Mouse (Mus musculus): ENCODE data around the gene Stac.
A peak's percentile ranks its signal among the peaks of the same experiment; 100 is the strongest.

Gene Stac

DNA sequence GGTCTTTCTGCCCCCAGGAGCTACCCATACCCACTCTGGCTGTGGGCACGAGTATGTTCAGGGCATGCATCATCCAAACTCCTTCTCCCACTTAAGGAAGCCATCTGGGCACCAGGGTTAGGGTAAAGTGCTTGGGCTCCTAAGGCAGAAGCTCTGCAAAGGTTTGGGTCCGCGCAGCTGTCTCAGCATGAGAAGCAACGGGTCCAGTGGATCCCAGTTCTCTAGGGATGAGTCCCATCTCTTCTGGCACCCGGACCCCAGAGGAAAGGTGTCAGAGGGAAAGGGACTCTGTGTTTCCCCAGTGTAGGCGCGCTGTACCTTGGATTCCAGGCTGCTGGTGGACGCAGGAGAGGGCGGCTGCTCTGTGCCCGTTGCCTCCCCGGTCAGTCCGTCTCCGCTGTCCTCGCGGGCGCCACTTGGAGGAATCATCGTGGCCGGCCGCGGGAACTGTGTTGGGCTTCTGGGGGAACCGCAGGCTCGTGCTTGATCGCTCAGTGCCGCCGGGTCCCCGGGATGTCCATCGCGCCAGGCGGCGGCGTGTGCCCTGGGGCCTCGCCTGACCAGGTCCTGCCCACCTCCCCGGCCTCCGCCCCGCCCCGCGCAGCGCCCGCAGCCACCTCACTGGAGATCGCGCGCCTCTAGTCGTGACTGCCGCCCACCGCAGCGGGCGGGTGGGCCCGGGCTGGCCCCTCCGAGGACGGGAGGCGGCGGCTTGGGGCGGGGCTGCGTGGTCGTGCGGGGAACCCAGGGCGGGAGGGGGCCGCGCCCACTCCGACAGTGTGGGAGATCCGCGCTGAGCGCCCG is at the start of gene Stac:
TSS of gene Stac (minus strand) at position 669 of the 804 bp plus-strand sequence.
- DNase-seq = no peak

GRCm38 (mm10) chr9:111739431-111740245 is 49.5 kb upstream of the Stac start:
- no peak for DNase-seq

GRCm38 (mm10) chr9:111739026-111739425 is 48.9 kb upstream of the Stac start:
- no peak for DNase-seq

- DNase-seq = no peak
Measured at GRCm38 (mm10) chr9:111737796-111738195, 47.6 kb upstream of the Stac start.

GRCm38 (mm10) chr9:111735931-111736330 is 45.8 kb upstream of the Stac start:
- no peak for DNase-seq

DNA sequence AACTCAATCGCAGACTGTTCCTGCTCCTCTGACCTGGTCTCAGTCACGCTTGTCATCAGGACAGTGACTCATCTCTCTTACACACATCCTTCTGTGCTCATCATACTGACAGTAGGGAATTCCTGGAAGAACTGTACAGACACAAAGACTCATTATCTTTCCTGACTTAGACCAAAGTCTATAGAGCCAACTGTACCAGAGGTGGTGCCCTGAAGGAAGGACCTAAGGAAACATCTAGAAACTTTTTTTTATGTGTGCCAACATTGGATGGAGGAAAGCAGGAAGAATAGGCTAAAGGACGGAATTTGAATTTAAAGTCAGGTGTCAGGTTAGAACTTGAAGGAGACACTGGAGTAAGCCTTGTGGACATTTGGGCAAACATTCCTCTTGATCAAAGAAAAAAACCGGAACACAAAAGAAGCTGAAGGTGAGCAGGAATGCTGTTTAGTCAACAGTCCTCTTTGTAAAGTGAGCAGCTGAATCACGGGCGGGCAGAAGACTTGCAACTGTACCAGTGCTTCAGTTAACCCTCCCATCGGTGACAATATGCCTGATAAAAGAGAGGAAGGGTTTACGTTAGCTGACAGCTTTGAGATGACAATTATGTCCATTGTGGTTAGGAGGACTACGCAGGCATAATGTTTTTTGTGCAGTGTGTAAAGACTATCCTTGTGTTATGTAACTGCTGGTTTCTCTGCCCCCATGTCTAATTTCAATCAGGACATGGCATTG is 42.0 kb upstream of the Stac start:
- DNase-seq = no peak

DNA sequence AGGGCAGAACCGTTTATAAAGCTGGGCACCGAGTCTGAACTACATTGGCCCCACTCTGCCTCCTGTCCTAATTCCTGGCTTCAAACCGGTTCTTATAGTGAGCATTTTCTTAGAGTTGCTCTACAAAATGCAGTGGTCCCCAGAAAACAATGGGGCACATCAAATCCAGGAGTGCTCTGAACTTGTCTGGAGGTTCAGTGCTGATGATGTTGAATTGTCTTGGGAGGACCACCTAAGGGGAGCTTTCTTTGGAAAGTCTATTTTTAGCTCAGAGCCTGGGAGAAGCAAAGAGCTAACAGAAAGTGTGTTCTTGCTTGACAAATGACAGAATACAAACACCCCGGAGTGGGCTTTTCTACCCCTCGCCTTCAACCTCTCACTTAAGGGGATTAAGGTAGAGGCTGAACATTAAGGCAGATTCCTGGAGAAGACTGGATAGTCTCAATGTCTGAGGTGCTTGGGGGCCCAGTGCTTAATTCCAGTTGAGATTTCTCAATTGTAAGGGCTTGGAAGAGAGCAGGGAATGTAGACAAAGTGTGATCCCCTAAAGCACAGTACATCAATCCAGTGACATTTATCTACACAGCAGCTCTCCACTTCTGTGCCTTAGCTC is 34.9 kb upstream of the Stac start:
- DNase-seq = no peak

DNA sequence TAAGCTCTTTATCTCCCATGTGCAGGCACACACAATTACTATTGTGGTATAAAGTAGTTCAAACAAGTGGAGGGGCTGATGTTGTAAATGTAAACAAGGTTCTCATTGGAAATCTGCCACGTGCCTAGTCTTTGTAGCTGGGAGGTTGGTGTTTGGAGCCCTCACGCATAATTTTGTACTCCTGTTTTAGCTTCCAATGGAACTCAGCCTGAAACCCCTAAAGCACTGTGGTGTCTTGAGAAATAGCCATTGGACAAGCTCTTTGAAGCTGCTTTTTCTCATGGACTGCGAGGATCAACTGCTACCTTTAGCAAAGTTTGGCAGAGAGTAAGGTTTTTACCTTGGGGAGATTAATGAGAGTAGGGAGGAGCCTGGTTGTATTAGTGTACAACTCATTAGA is 24.3 kb upstream of the Stac start:
- no peak for DNase-seq

- DNase-seq = no peak
Measured at GRCm38 (mm10) chr9:111700101-111700500, 10.0 kb upstream of the Stac start.

DNA sequence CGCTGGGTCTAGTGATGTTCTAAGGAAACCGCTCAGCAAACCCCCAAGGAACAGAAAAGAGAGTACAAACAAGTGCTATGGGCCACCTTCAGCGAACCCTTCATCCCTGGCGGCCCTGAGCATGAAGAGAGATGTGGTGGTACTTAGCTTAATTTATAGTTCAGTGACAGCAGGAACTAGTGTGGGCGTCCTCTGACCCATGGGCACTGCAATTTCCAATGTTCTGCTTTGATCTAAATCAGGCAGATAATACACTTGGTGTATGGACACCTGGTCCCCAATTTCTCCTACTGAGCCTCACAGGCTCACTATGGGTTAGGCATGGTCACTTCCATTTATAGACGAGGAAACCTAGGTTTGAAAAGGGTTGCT is 322 bp upstream of the Stac start:
- no peak for DNase-seq

DNA sequence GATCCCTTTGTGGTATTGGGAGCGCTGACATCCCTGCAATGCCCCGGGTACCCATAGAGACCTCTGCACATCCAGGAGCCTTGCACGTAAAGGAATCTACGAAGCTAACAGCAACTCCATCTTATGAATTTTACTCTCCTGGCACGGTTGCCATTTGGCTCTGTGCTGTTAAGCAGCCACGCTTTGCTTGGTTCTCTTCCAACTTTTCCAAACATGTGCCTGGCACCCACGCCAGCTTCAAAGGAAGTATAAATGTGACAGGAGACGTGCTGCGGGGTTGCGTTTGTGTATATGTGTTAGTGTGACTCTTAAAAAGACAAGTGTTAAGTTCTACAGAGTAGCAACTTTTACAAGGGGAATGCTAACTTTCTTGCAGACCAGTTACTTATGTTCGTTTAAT is 1.0 kb downstream of the Stac start:
- DNase-seq = no peak

- no peak for DNase-seq
Measured at GRCm38 (mm10) chr9:111684170-111684569, 6.0 kb downstream of the Stac start.

- DNase-seq = no peak
Measured at GRCm38 (mm10) chr9:111679516-111679915, 10.6 kb downstream of the Stac start.

- DNase-seq = no peak
Measured at GRCm38 (mm10) chr9:111669816-111670215, 20.3 kb downstream of the Stac start.

DNA sequence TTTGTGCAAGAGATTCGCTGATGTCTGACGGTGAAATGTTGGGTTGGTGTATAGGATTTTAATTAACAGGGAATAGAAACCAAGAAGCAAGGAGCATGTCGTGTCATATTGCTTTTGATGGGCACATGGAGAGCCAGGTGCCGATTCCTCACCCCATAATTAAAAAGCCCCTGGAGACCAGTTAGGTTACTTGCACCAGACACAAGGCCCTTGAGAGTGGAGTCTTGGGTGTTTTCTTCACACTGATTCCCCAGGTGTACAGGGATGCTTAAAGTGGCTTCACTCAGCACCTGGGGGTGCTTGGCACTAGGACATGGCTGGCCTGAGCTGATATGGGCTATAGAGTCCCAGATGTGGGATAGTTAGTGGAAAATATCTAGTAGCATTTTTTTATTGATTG is 35.1 kb downstream of the Stac start:
- DNase-seq = no peak

DNA sequence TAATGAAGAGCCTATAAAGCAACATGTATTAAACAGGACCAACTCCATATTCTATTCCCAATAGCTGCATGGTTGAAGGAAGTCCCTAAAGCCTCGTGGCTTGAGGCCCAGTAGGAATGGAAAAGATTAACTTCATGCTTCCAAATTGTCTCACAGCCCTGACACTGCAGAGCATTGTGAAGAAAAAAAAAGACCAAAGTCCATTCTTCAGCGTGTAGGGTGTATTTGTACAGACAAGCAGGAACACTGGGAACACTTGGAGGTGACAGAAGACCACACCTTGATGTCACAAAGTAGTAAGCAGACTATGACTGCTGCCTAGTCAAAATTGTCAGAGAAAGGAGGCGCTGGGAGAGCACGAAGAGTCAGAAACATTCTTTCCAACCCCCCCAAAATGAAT is 45.9 kb downstream of the Stac start:
- no peak for DNase-seq

DNA sequence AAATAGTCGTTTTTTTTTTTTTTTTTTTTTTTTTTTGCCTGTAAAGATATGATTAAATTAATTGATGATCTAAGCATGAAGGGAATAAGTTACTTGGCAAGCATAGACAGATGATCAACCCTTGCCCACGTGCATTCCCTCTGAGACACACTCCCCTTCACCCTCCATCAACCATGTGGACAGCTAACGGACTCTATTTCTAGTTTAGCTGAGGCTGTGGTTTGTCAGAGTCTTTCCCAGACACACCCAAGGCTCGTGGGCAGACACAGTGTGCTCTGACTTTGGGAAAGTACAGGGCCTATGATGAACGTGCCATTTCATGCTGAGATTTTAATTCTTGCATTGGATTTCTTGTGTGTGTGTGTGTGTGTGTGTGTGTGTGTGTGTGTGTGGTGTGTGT is 46.8 kb downstream of the Stac start:
- no peak for DNase-seq

- no peak for DNase-seq
Measured at GRCm38 (mm10) chr9:111637641-111638040, 52.5 kb downstream of the Stac start.

DNA sequence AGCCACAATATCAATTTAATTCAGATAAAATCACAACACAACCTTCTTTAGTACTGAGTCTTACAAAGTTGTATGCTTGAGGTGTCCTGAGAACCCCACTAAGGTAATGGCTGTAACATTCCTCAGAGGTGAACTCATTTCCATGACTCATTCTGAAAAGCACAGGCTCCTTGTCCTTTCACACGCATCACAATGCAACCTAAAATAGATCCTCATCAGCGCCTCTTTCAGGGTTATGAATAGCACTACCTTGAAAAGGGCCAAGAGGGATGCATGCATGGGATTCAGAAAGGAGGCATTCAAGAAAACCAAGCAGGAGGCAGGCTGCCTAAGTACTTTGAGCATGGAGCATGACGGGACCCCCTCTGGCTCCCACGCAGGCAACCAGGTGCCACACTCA is 57.3 kb downstream of the Stac start:
- DNase-seq = no peak

DNA sequence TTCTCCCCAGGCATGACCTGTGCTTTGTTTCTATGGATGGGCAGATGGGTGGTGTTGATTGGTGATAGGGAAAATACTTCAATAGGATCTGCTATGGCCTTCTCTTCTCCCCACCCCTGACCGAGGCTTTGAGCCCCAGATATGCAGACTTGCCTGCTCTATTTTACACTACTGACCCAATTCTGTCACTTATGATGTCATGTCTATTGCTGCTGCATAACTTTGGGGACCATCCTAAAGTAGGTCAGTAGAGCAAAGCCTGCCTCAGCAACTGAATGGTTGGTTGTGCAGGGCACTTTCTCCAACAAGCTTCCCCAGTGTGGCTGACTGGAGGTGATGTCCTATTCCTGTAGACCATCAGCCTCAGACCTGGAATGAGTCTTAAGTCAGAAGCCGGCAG is 69.0 kb downstream of the Stac start:
- no peak for DNase-seq

DNA sequence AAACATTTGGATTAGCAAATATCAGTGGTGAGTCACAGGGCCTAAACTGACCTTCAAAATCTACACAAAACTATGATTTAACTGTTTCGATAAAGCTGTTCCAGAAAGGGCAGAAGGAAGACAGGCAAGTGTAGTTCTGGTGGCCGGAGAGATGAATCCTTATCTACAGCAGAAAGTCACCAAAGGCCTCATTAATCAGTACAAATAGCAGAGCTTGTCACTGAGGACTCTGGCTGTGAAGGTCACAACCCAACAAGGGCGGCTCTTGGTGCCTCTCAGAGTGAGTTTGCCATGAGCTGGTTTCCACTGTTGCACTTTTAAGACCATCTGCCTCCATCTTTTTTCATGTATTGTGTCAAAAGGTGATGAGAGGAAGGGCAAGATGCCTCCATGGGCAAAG is 78.8 kb downstream of the Stac start:
- DNase-seq = no peak

DNA sequence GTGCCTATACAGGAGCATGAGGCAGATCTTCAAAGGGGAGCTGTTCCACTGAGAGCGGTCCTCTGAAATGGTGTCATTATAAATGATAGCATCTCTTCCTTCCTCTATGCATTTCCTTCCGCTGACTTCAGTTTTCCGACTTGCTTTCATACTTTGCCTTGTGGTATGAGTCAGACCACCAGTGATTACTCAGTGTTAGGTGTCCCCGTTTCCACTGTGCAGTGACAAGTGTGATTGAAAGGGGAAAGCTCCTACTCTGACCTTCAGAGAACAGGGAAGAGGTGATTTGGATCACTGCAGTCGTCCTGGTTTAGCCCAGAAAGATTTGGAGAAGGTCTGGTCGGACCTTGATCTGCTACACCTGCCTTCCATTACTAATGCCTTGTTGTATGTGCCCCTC is 81.4 kb downstream of the Stac start:
- no peak for DNase-seq

- peak; percentile 3 to 9 for DNase-seq
Measured at GRCm38 (mm10) chr9:111606603-111607002, 83.5 kb downstream of the Stac start.
